Mouse (Mus musculus) liver, adult 2 months (tissue): Measurements from ENCODE around the gene Cux1. TPM values are rescaled to one million over a fixed set of nuclear protein-coding genes. Genes with fewer than 3 reads are reported as not detected.

ENCODE experiments used
- DNase-seq: peaks from one replicate; pipeline ENCODE4 v3.0.0-alpha.2; 2011; ENCODE audit warnings: low read depth, low spot score; ENCODE audit errors: extremely low read depth
- H3K27ac ChIP-seq: fragments of 200-500 bp; replicated peaks from 2 replicates; pipeline ENCODE4 v1.5.1; 2012; ENCODE audit warnings: low read depth, mild to moderate bottlenecking, control low read depth, inconsistent platforms, low read length; ENCODE audit not compliant: insufficient read depth
- H3K27me3 ChIP-seq: fragments of 200-500 bp; 2 replicates; pipeline ENCODE4 v1.6.1; 2012; ENCODE audit warnings: mild to moderate bottlenecking, moderate library complexity, low read length, inconsistent platforms; ENCODE audit not compliant: control insufficient read depth, insufficient read depth
- H3K36me3 ChIP-seq: fragments of 200-500 bp; 2 replicates; pipeline ENCODE4 v1.6.1; 2012; ENCODE audit warnings: low read length, inconsistent platforms; ENCODE audit not compliant: control insufficient read depth, insufficient read depth
- H3K4me1 ChIP-seq: fragments of 200-500 bp; 2 replicates; pipeline ENCODE4 v1.6.1; 2011; ENCODE audit warnings: low read length; ENCODE audit not compliant: control insufficient read depth, insufficient read depth
- H3K4me3 ChIP-seq: fragments of 200-500 bp; 2 replicates; pipeline ENCODE4 v1.5.1; 2011; ENCODE audit warnings: low read depth, mild to moderate bottlenecking, control low read depth, low read length, moderate library complexity; ENCODE audit not compliant: insufficient read depth
- H3K79me2 ChIP-seq: fragments of 200-500 bp; 2 replicates; pipeline ENCODE4 v1.6.1; 2012; ENCODE audit warnings: inconsistent platforms, mild to moderate bottlenecking, low read length, moderate library complexity; ENCODE audit not compliant: control insufficient read depth, insufficient read depth
- H3K9ac ChIP-seq: fragments of 200-500 bp; 2 replicates; pipeline ENCODE4 v1.6.1; 2012; ENCODE audit warnings: low read depth, mild to moderate bottlenecking, control low read depth, inconsistent platforms, low read length
- CTCF ChIP-seq: fragments of 200-500 bp; IDR thresholded peaks from 2 replicates; pipeline ENCODE4 v1.5.1; 2011; ENCODE audit warnings: low read depth, low read length, control low read depth
- POLR2A ChIP-seq: fragments of 200-500 bp; IDR thresholded peaks from 2 replicates; pipeline ENCODE4 v1.6.1; 2011; ENCODE audit warnings: low read length, control low read depth; ENCODE audit not compliant: insufficient read depth; ENCODE audit errors: extremely low read depth
- WGBS: fragments of 180-500 bp; shearing (Covaris S2); methylation state at CpG from one replicate; pipeline ENCODE4 v1.1.7; 2018; 5-methylcytosine and 5-hydroxymethylcytosine counted together
- polyA plus RNA-seq: library from polyadenylated mRNA; depleted of rRNA; stranded (reverse); fragments of >200 nt; gene quantifications from 2 replicates; pipeline ENCODE4 v1.2.3, GENCODE M21; 2012
- total RNA-seq: library from RNA; depleted of rRNA; stranded (reverse); fragments of >200 nt; gene quantifications from 2 replicates; pipeline ENCODE4 v1.2.3, GENCODE M21; 2014

Gene Cux1
- total and polyA plus RNA-seq, 2 experiments: 11.6 to 12.6 TPM

DNA sequence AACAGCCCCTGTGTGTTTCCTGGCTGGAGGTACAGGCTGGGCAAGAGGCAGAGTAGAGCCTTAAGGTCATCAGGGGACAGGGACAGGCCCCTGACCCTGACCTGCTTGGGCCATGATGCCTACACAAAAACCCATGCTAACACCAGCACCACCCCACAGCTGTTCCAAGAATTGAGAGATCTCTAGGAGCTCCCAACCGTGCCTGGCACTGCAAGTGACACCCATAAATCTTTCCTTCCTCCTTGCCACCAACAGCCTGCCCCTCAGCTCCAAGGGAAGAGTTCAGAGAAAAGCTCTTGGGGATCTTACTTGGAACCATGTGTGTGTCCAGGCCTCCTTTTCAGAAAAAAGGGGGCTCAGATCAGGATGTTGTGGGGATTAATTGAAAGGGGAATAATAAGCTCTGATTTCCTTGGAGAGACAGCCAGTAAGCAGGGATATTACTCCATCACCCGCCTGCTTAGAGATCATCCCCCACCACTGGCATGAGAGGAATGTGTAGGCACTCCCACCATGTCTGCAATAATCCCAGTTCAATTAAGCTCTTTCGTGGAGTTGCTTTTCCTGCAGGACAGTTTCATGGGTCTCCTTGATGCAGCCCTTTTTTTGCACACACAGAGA lies 44.3 kb downstream of the Cux1 start:
- no peak overlapping the region for H3K27ac ChIP-seq
- WGBS: 52% methylated on average over 3 of the region's 3 CpGs
- DNase-seq: no peak
- H3K9ac ChIP-seq: no peak overlapping the region
- no peak overlapping the region for H3K4me3 ChIP-seq
- H3K27me3 ChIP-seq: no peaks in the 10 kb centered on the region
- H3K4me1 ChIP-seq: peaks cover 10% of the 10 kb centered on the region; the same call in 1 of the 2 replicates
- peaks cover 30% of the 10 kb centered on the region; the same call in 1 of the 2 replicates for H3K79me2 ChIP-seq
- no peaks in the 10 kb centered on the region for H3K36me3 ChIP-seq
- TF ChIP-seq POLR2A: no peak
- no peak for TF ChIP-seq CTCF

DNA sequence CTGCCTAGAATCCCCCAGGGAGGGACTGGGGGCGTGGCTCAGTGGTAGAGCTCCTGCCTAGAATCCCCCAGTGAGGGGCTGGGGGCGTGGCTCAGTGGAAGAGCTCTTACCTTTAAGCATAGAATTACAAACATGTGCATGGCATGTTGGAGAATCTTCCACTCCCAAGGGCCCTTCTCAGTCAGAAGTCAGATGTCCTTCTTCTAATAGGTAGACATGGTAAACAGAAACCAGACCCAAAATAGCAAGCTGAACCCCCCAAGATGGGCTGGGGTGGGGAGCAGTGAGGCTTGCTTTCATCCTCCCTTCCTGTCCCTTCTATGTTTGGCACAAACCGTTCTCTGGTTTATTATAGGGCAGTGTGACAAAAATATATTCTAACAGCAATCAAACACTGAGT lies 45.6 kb downstream of the Cux1 start:
- H3K9ac ChIP-seq: no peak overlapping the region
- peaks cover 27% of the 10 kb centered on the region; the same call in 1 of the 2 replicates for H3K79me2 ChIP-seq
- no peaks in the 10 kb centered on the region for H3K27me3 ChIP-seq
- H3K4me1 ChIP-seq: peaks cover 9% of the 10 kb centered on the region; the same call in 1 of the 2 replicates
- WGBS: 91% methylated on average over 3 of the region's 3 CpGs
- TF ChIP-seq POLR2A (no peak), CTCF (no peak)
- no peak overlapping the region for H3K4me3 ChIP-seq
- H3K36me3 ChIP-seq: no peaks in the 10 kb centered on the region
- DNase-seq: no peak
- H3K27ac ChIP-seq: no peak overlapping the region

DNA sequence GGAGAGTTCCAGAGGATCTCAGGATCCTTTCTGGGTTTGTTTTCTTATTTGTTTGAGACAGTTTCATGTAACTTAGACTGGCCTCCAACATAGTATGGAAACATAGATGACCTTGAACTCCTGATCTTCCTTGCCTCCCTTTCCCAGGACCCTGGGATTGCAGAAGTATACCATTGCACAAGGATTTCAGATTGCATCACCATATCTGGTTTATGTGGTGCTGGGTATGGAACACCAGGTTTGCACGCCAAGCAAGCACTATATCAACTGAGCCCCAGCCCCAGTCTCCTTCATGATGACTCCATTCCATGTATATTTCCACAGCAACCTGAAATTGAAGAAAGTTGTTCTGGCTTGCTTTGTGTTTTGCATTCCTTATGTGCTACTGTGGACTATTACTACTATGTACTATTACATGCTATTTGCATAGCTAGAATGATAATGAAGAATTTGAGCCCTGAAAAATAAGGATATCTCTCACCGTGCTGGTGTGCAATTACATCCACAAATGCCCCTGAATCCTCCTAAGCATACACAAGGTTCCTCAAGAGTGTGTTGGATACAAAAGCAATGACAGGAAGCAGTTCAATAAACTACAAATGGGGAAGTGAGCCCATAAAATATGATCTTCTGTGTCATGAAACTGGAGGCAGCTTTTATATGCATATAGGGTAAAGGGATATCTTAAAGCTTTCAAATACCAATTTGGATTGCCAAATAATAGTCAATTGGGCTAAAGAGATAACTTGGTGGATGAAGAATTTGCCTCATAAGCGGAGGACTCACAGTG lies 48.4 kb downstream of the Cux1 start:
- Histone ChIP-seq H3K9ac (no peak overlapping the region), H3K4me3 (no peak overlapping the region), H3K4me1 (peaks cover 9% of the 10 kb centered on the region; the same call in 1 of the 2 replicates), H3K36me3 (no peaks in the 10 kb centered on the region), H3K79me2 (peaks cover 26% of the 10 kb centered on the region; the same call in 1 of the 2 replicates), H3K27me3 (no peaks in the 10 kb centered on the region), H3K27ac (no peak overlapping the region)
- WGBS: 77% methylated on average over 3 of the region's 3 CpGs
- no peak for DNase-seq
- TF ChIP-seq CTCF (no peak), POLR2A (no peak)

DNA sequence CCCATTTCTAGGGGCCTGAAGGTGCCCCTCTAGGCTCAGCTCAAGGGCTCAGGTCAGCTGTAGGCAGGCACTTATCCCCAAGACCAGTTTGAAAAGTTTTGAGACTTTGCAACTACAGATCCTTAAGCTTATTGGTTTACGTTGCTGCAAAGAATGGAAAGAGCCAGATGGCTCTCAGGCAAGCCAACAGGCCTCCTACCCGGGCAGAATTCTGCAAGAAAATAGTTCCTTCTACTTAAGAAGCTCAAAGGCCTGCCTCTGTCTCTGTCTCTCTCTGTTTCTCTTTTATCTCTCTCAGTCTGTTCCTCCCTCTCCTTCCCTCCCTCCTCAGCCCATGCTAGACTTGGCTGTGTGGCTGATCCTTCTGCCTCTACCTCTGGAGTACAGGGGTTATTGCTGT lies 49.8 kb downstream of the Cux1 start:
- Histone ChIP-seq H3K4me3 (no peak overlapping the region), H3K4me1 (peaks cover 7% of the 10 kb centered on the region; the same call in 1 of the 2 replicates), H3K27me3 (no peaks in the 10 kb centered on the region), H3K9ac (no peak overlapping the region), H3K79me2 (peaks cover 23% of the 10 kb centered on the region; the same call in 1 of the 2 replicates), H3K27ac (no peak overlapping the region), H3K36me3 (no peaks in the 10 kb centered on the region)
- DNase-seq: no peak
- 95% methylated on average over 2 of the region's 2 CpGs for WGBS
- TF ChIP-seq POLR2A (no peak), CTCF (no peak)

DNA sequence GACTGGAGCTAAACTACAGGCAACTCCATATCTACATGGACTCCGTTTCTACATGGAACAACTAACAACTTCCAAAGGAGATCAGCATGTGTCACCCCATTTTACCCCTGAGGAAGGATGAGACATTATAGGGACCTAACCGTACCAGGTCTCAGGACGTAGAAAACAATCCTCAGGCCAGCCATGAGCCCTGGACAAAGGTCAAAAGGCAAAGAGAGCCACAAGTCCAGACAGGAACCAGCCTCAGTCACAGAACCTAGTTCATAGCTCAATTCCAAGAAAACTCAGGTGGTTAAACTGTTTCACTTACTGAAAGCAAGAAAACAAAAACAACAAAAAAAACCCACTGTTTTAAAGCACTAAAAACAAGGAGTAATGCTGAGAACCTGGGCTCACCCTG lies 50.7 kb downstream of the Cux1 start:
- Histone ChIP-seq H3K27ac (peak overlapping the region; percentile 42), H3K4me3 (no peak overlapping the region), H3K36me3 (no peaks in the 10 kb centered on the region), H3K4me1 (peaks cover 13% of the 10 kb centered on the region), H3K79me2 (peaks cover 21% of the 10 kb centered on the region; the same call in 1 of the 2 replicates), H3K9ac (no peak overlapping the region), H3K27me3 (no peaks in the 10 kb centered on the region)
- TF ChIP-seq POLR2A (no peak), CTCF (no peak)
- 38% methylated on average over 3 of the region's 3 CpGs for WGBS
- DNase-seq: peak; percentile 64
